Mouse (Mus musculus) gonadal fat pad, adult 2 months (tissue): ENCODE data around the gene Gm8947. TPM values are rescaled to one million over a fixed set of nuclear protein-coding genes. Genes with fewer than 3 reads are reported as not detected.
"Not testable (repeated sequence)": the region's sequence is repeated elsewhere in the genome, so short reads cannot be mapped to it uniquely, and the experiment has no call there.

Experiments
- DNase-seq: peaks from one replicate; pipeline ENCODE4 v3.0.0-alpha.2; 2012; ENCODE audit warnings: low read depth
- polyA plus RNA-seq: library from polyadenylated mRNA; depleted of rRNA; stranded (reverse); fragments of >200 nt; gene quantifications from 2 replicates; pipeline ENCODE4 v1.2.3, GENCODE M21; 2012

Gene Gm8947
- polyA plus RNA-seq, 1 experiment: 0.55 TPM

DNA sequence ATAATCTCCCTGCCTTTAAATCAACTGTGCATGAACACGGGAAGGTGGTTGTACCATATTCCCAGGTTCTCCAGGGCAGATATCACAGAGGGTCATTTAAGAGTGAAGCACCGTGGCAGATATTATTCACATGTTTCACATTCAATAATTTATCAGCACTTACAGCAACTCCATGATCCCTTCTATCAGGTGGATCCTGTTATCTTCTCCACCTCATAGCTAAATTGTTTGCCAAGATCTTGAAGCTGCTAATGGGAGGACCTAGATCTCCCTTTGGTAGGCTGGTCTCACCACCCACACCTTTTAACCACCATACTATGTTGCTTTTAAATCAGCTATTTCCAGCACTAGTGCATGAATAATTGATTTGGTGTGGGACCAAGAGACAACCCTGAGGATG lies 12.0 kb upstream of the Gm8947 start:
- no peak for DNase-seq

DNA sequence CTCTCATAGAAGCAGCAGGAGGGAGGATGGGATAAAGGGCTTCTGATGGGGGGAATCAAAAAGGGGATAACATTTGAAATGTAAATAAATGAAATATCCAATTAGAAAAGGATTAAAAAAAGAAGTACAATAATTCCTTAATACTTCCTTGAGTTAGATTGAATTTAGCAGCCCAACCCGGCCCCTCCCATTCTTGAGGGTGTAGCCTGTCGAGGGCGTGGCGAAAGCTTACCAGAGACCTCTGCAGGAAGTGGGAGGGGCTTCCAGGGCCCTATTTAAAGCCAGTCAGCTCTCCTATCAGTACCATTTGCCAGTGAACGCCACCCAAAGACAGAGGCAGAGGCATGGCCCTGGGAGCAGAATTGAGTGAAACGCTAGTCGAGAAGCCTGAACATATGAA lies 9.9 kb upstream of the Gm8947 start, which contains the start of gene Gm47985:
Gene Gm47985 (plus strand): TSS at position 272 of the 400 bp plus-strand sequence.
- DNase-seq: not testable (repeated sequence)

DNA sequence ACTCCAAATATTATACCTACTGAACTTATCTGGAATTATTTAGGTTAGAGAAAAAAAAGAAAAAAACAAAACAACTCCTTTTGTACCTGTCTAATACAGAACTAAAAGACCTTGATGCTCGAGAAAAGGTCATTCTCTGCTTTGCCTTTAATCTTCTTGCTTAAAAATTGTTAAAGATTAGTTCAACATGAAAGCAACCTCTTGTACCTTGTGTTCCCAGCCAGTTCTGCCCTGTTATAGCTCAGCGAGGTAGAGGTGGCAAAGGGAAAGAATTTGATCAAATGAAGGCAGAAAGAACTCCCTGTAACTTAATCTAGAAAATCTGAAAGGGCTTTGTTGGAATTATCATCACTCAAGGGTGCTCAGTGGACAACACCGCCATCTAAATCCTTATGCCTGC lies 6.0 kb upstream of the Gm8947 start:
- not testable (repeated sequence) for DNase-seq

DNA sequence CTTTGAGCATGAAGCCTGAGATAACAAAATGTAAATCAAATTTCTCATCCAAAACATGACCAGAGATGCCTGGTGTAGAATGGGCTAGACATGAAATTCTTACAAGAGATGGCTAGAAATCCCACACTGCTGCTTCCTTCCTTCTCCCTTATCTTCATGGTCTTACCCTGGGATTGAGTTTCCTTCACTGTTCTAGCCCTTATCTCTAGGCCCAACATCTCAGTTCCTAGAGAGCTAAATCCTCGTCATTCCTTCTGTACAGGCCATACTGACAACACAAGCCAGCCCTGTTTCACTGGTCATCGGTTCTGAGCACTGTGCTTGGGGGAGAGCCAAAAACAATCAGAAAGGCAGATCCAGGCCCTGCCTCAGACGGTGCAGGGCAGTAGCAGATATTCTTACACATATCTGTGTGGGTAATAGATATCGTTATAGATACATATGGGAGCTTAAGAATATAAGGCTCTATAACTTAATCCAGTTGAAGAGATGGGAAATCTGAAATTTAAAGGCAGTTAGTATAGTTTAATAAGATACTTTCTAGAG lies 5.2 kb upstream of the Gm8947 start:
- DNase-seq: not testable (repeated sequence)

DNA sequence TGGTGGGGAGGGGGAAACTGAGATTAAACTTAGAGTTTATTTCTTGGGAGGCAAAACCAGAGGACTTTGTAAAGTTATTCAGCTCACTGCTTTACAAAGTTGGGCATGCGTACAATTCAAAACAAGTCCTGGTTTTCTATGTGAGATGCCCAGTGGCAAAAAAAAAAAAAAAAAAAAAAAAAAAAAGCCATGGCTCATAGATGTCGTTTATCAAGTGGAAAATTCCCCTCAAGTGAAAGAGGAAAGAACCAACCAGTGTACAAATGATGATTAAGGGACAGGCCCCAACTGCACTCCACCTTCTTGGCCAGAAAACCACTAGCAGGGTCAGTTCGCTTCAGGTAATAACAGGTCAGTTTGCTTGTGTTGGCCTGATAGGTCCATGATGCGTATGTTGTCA lies 3.7 kb upstream of the Gm8947 start:
- no peak for DNase-seq

DNA sequence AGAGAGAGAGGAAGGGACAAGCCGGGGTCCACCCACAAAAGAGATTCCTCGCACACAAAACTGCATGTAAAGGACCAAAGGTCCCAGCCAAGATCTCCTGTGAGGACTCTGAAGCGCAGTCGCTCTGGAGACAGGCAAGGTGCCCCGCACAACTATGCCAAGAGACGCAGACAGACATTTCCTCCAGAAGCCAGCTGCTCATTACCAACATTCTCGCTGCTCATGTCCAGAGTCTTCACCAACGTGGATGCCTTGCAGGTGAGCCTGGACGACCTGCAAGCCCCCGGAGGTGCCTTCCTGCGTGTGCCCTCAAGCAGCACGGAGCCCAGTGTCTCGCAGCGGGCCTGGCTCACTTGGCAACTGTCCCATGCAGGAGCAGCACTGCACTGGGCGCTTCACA lies 563 bp downstream of the Gm8947 start:
- DNase-seq: not testable (repeated sequence)

DNA sequence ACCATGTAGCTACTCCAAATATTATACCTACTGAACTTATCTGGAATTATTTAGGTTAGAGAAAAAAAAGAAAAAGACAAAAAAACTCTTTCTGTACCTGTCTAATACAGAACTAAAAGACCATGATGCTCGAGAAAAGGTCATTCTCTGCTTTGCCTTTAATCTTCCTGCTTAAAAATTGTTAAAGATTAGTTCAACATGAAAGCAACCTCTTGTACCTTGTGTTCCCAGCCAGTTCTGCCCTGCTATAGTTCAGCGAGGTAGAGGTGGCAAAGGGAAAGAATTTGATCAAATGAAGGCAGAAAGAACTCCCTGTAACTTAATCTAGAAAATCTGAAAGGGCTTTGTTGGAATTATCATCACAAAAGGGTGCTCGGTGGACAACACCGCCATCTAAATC lies 3.8 kb downstream of the Gm8947 start:
- not testable (repeated sequence) for DNase-seq

DNA sequence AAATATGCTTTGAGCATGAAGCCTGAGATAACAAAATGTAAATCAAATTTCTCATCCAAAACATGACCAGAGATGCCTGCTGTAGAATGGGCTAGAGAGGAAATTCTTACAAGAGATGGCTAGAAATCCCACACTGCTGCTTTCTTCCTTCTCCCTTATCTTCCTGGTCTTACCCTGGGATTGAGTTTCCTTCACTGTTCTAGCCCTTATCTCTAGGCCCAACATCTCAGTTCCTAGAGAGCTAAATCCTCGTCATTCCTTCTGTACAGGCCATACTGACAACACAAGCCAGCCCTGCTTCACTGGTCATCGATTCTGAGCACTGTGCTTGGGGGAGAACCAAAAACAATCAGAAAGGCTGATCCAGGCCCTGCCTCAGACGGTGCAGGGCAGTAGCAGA lies 4.5 kb downstream of the Gm8947 start:
- not testable (repeated sequence) for DNase-seq

DNA sequence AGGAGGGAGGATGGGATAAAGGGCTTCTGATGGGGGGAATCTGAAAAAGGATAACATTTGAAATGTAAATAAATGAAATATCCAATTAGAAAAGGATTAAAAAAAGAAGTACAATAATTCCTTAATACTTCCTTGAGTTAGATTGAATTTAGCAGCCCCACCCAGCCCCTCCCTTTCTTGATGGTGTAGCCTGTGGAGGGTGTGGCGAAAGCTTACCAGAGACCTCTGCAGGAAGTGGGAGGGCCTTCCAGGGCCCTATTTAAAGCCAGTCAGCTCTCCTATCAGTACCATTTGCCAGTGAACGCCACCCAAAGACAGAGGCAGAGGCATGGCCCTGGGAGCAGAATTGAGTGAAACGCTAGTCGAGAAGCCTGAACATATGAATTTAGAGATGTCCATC lies 5.9 kb downstream of the Gm8947 start, which contains the start of gene Gm47995:
Gene Gm47995 (plus strand): TSS at position 329 of the 400 bp plus-strand sequence.
- not testable (repeated sequence) for DNase-seq

DNA sequence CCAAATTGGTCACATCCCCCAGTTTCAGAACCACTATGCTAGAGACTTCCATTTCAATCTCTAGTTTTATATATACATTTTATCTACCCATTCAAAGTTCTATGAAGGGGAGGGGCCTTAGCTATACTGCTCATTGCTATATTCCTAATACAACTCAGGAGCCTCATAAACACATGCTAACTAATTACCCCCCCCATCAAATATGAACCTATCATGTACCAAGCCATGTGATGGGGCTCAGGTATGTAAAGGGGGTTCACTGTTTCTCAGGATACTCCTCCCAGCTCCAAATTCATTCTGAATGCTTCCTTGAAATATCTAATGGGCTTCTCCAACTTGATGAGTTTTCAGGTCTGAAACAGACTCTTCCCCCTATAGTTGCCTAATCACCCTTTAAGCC lies 8.4 kb downstream of the Gm8947 start:
- not testable (repeated sequence) for DNase-seq

DNA sequence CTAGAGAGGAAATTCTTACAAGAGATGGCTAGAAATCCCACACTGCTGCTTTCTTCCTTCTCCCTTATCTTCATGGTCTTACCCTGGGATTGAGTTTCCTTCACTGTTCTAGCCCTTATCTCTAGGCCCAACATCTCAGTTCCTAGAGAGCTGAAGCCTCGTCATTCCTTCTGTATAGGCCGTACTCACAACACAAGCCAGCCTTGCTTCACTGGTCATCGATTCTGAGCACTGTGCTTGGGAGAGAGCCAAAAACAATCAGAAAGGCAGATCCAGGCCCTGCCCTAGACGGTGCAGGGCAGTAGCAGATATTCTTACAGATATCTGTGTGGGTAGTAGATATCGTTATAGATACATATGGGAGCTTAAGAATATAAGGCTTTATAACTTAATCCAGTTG lies 10.6 kb downstream of the Gm8947 start:
- not testable (repeated sequence) for DNase-seq

DNA sequence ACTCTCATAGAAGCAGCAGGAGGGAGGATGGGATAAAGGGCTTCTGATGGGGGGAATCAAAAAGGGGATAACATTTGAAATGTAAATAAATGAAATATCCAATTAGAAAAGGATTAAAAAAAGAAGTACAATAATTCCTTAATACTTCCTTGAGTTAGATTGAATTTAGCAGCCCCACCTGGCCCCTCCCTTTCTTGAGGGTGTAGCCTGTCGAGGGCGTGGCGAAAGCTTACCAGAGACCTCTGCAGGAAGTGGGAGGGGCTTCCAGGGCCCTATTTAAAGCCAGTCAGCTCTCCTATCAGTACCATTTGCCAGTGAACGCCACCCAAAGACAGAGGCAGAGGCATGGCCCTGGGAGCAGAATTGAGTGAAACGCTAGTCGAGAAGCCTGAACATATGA lies 11.6 kb downstream of the Gm8947 start, which contains the start of gene 3110040M04Rik:
Gene 3110040M04Rik (plus strand): TSS at position 304 of the 400 bp plus-strand sequence.
- not testable (repeated sequence) for DNase-seq

DNA sequence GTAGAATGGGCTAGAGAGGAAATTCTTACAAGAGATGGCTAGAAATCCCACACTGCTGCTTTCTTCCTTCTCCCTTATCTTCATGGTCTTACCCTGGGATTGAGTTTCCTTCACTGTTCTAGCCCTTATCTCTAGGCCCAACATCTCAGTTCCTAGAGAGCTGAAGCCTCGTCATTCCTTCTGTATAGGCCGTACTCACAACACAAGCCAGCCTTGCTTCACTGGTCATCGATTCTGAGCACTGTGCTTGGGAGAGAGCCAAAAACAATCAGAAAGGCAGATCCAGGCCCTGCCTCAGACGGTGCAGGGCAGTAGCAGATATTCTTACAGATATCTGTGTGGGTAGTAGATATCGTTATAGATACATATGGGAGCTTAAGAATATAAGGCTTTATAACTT lies 16.3 kb downstream of the Gm8947 start:
- not testable (repeated sequence) for DNase-seq

DNA sequence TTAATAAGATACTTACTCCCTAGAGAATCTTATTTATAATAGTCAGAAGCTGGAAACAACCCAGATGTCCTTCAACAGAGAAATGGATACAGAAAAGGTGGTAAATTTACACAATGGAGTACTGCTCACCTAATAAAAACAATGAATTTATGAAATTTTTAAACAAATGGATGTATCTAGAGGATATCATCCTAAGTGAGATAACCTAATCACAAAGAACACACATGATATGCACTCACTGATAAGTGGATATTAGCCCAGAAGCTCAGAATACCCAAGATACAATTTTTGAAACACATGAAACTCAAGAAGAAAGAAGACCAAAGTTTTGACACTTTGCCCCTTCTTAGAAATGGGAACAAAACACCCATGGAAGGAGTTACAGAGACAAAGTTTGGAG lies 16.8 kb downstream of the Gm8947 start:
- not testable (repeated sequence) for DNase-seq

DNA sequence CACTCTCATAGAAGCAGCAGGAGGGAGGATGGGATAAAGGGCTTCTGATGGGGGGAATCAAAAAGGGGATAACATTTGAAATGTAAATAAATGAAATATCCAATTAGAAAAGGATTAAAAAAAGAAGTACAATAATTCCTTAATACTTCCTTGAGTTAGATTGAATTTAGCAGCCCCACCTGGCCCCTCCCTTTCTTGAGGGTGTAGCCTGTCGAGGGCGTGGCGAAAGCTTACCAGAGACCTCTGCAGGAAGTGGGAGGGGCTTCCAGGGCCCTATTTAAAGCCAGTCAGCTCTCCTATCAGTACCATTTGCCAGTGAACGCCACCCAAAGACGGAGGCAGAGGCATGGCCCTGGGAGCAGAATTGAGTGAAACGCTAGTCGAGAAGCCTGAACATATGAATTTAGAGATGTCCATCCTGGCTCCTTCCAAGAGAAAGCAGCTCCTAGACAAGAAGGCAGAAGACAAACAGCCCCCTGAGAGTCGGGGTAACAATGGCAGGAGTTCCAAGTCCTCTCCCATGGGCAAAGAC lies 17.7 kb downstream of the Gm8947 start, which contains the start of gene Gm47996:
Gene Gm47996 (plus strand): TSS at position 308 of the 532 bp plus-strand sequence.
- not testable (repeated sequence) for DNase-seq

DNA sequence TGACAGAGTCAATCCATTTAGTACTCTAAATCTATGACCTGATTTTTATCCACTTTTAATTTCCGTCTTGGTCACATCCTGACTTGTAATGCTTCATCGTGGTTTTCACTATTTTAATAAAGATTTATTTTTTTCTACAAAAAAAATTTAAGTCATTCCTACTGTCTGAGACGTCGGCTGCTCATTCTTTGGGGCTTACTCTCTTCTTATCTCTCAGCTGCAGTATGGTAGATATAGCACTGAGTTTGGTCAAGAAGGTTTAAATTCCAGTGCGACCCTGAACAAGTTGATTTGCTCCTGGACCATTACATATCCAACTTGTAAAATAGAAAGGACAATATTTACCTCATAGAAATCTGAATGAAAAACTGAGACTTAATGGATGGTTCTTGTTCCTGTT lies 19.5 kb downstream of the Gm8947 start:
- not testable (repeated sequence) for DNase-seq

DNA sequence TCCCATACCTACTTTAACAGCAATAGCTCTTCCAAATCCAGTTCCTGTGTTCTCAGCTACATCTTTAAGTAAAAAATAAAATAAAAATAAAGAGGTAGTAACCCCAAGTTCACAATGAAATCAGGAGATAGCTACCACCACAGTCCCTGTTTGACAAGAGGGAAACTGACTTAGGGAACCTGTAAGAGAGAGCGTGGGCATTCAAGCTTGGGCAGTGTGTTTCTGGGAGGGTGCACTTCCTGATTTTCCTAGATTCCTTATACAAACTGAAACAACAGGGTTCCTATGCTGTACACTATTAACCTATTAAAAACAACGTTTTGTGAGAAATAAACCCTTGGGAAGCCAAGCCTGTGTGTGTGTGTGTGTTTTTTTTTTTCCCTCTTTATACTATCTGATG lies 22.7 kb downstream of the Gm8947 start:
- no peak for DNase-seq

DNA sequence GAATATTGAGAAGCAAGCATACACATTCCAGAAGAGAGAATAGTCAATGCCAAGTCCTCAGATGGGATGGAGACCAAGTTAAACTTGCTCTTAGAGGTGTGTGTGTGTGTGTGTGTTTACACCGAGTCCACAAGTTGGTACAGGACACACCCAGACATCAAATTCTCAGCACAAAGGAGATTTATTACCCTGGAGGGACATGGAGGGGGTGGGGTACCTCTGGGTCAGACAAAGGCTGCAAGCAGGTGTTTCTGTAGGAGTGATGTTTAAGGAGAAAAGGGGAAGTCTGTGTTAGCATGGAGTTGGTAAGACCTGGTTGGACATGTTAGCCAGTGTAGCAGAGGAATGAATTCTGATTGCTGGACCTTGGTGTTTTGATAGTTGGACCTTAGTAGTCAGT lies 23.8 kb downstream of the Gm8947 start:
- no peak for DNase-seq

DNA sequence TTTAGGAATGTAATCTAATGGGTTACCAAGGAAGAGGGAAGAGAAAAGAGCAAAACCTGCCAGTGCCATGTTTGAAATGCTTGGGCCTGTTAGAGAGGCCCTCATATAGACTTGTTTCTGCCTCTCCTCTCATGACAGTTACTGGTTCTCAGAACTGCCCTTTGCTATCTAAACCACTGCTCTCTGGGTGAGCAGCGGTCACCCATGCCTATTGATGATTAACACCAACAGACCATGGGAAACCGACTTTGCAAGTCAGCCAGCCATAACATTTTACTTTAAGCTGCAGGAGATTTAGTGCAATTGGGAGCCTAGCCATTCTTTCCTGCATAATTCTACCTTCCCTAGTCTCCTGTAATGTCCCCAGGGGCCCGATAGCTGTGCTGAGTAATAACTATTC lies 24.2 kb downstream of the Gm8947 start:
- DNase-seq: no peak

DNA sequence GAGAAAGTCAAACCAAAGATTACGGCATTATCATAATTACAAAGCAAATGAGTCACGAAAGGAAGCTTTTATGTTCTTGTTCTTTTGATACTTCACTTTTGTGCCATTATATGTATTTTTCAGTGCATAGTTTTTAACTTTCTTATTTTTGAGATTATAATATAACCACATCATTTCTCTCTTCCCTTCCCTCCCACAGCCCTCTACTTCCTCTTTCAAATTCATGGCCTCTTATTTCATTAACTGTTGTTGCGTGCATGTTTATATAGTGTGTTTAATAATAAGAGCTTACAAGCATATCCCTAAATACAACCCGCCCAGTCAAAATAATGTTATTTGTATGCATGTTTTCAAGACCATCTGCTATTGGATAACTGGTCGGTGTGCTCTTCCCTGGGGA lies 26.9 kb downstream of the Gm8947 start:
- no peak for DNase-seq

DNA sequence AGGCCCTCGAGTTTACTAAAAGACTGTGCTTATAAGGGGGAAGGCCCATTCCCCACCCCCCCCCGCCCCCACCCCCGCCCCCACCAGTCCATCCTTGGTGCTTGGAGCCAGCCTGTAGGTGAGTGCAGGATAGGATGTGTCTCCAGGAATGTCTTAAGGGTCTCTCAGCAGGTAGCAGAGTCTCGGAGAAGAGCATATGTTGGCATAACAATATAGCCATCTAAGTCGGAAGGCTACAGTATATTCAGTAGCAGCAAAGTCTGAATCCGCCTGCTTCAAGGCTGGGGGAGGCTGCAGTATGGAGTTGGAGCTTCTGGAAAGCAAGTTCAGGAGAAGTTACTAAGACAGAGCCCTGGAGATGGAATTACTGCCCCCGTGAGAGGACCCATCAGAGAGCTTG lies 27.9 kb downstream of the Gm8947 start:
- DNase-seq: no peak

DNA sequence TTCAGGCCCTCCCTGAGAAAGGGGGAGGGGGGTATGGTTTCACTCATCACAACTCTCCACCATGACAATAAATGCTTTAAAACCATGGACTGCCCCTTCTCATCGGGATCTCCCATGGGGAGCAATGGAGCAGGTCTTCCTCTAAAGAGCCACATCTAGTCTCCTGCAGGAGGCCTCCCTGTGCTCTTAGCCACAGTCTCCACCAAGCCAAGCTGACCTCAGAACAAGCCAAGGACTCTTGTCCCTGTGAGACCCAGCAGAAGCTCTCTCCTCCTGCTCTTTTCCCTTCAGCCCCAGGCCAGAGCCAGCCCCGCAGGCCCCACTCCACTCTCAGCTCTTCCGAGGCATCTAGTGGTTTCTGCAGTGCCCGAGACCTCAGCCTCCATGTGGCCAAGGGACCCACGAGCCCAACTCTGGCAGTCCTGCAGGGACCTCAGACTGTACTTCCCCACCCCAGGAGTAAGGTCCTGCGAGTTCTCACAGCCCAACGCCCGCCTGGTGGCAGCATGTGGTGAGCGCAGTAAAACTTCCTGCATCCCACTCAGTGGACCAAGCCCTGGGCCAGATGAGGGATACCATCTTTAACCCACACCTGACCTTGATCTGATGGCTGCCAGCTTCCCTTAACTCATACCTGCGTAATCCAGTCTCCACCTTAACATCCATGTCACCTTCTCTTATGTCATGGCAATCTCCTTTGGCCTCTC lies 30.5 kb downstream of the Gm8947 start:
- DNase-seq: no peak

DNA sequence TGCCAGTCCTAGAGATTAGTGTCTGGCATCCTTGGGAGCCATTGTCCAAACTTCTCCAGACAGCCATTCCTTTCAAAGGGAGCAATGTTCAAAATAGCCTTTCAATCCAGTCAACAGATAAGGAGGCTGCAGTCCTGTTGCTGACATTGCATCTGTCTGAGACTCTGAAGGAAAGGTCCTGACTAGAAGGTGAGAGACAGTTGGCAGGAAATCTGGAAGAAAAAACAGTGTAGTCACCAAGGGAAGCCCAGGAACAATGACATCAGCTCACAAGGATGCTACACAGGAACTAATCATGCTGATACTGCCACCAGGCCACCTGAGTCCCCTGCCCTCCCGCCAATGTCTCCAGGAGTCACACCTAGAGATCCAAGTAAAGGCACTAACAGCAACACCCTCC lies 31.2 kb downstream of the Gm8947 start:
- no peak for DNase-seq
